8 mouse cellular contexts compared by ENCODE assay signal in genomic region chr9:20746017-20746660, GRCm38 (mm10). TPM values are rescaled to one million over a fixed set of nuclear protein-coding genes. Genes with fewer than 3 reads are reported as not detected.
DNase-seq lines count a peak whose midpoint lies in the region; ATAC-seq and TF ChIP-seq lines count a peak whose summit lies in the region.

Gene Olfm2 (minus strand): TSS chr9:20746349.

- H3K9ac ChIP-seq in midbrain, embryonic 11.5 days (ENCODE audit: low read length), result peak within 1 kb of the TSS; percentile 75

- H3K4me1 ChIP-seq in cerebellum, adult 2 months (ENCODE audit: control insufficient read depth, insufficient read depth, low read length), result 0 out of 2 replicates have a peak, but pooled peaks cover 2% of the 10 kb centered on the region
- H3K4me1 ChIP-seq in megakaryocyte, embryonic 14.5 days, result peaks cover 24% of the 10 kb centered on the region
- peaks cover 23% of the 10 kb centered on the region for H3K4me1 ChIP-seq in midbrain, embryonic 11.5 days (ENCODE audit: control insufficient read depth, insufficient read depth, low read length)

- peaks cover 3% of the 10 kb centered on the region; the same call in 1 of the 2 replicates for H3K27me3 ChIP-seq in cerebellum, adult 2 months (ENCODE audit: control insufficient read depth, insufficient read depth, low read length)
- H3K27me3 ChIP-seq in megakaryocyte, embryonic 14.5 days (replicated peaks), result peaks cover 84% of the 10 kb centered on the region
- H3K27me3 ChIP-seq in midbrain, embryonic 11.5 days (ENCODE audit: control insufficient read depth, insufficient read depth, low read length), result peaks cover 23% of the 10 kb centered on the region

- WGBS in cerebellum, adult 2 months, result 2% methylated on average over 49 of the region's 50 CpGs
- WGBS in midbrain, embryonic 11.5 days, result under 1% methylated on average over 25 of the region's 50 CpGs

- ATAC-seq in megakaryocyte, adult 5-6 weeks (ENCODE audit: poor library complexity, severe bottlenecking), result no peak
- peak; percentile 79 for ATAC-seq in midbrain, embryonic 11.5 days (ENCODE audit: low FRiP score)

- H3K4me3 ChIP-seq in cerebellum, adult 2 months (replicated peaks; ENCODE audit: insufficient read depth, low read depth, low read length), result peak within 1 kb of the TSS; percentile 44
- H3K4me3 ChIP-seq in megakaryocyte, embryonic 14.5 days (replicated peaks), result peak within 1 kb of the TSS; percentile 33
- peak within 1 kb of the TSS; percentile 44 for H3K4me3 ChIP-seq in midbrain, embryonic 11.5 days (ENCODE audit: low read depth, low read length)

- no peak for TF ChIP-seq CTCF in cerebellum, adult 2 months (IDR thresholded peaks at IDR 0.05; ENCODE audit: borderline replicate concordance, insufficient read depth, low read depth, low read length)

- H3K27ac ChIP-seq in cerebellum, adult 2 months (ENCODE audit: insufficient read depth, low read length), result no peak within 1 kb of the TSS
- no peak within 1 kb of the TSS for H3K27ac ChIP-seq in midbrain, embryonic 11.5 days (ENCODE audit: low read depth, low read length)

- DNase-seq in cerebellum, adult 2 months, result no peak
- no peak for DNase-seq in cerebellum, adult 18-20 months
- DNase-seq in kidney, postnatal 10 days, result peak; percentile 63
- no peak for DNase-seq in midbrain, embryonic 11.5 days (ENCODE audit: low spot score, missing footprints)
- DNase-seq in natural killer cell, adult 2 months (ENCODE audit: low spot score in 2 of 2), result no peak
- no peak for DNase-seq in B cell, adult 2 months

- no peak for TF ChIP-seq POLR2A in cerebellum, adult 2 months (IDR thresholded peaks at IDR 0.05; ENCODE audit: borderline replicate concordance, insufficient read depth, low read length)

- no peaks in the 10 kb centered on the region for H3K36me3 ChIP-seq in megakaryocyte, embryonic 14.5 days (replicated peaks; ENCODE audit: low read length)
- no peaks in the 10 kb centered on the region for H3K36me3 ChIP-seq in midbrain, embryonic 11.5 days (ENCODE audit: control insufficient read depth, insufficient read depth, low read length)

- H3K4me2 ChIP-seq in midbrain, embryonic 11.5 days, result peak within 1 kb of the TSS; percentile 92

- H3K9me3 ChIP-seq in megakaryocyte, embryonic 14.5 days, result peaks cover 6% of the 10 kb centered on the region
- H3K9me3 ChIP-seq in midbrain, embryonic 11.5 days (ENCODE audit: control insufficient read depth, low read length), result no peaks in the 10 kb centered on the region

RNA-seq across cellular contexts. Expression of gene Olfm2, which starts in this region (rescaled TPM):
- 45.4 and 54.1 TPM in 2 replicates for polyA plus RNA-seq in cerebellum, adult 2 months (2012; rRNA removed)
- 0.16 TPM in 1 of 2 replicates, not detected in the other for polyA plus RNA-seq in megakaryocyte, embryonic 14.5 days (2012; ENCODE audit: insufficient read depth, low replicate concordance)
- not detected in 2 replicates for total RNA-seq in megakaryocyte, adult 5-6 weeks (2015)
- total RNA-seq in megakaryocyte, adult 5-6 weeks (2017), result not detected in 2 replicates
- 33.6 and 35.3 TPM in 2 replicates for polyA plus RNA-seq in midbrain, embryonic 11.5 days (2014; fragmentation: Nextera tagmentation; extraction: Ambion mirVana)

Comparison
In these comparisons a context has a peak if more than half of its experiments do, and no peak if none do; other contexts are left out.
1. RNA of gene Olfm2 (polyA plus RNA-seq): 45.4 to 54.1 TPM in cerebellum, adult 2 months and 33.6 to 35.3 TPM in midbrain, embryonic 11.5 days; 0.16 TPM in megakaryocyte, embryonic 14.5 days; every median in the first group is over 10 times any median in the second.
2. Peak in every context shown above with its lines, with median percentiles within 50 percentile points of each other: H3K4me3 ChIP-seq.